Mouse (Mus musculus) retina, postnatal 7 days (tissue): ENCODE results near the gene Gga1.
A peak's percentile ranks its signal among the peaks of the same experiment; 100 is the strongest.

Source experiments
- DNase-seq: peaks from one replicate; pipeline ENCODE4 v3.0.0-alpha.2; 2012; ENCODE audit warnings: low read depth, low spot score

The Gga1 gene

DNA sequence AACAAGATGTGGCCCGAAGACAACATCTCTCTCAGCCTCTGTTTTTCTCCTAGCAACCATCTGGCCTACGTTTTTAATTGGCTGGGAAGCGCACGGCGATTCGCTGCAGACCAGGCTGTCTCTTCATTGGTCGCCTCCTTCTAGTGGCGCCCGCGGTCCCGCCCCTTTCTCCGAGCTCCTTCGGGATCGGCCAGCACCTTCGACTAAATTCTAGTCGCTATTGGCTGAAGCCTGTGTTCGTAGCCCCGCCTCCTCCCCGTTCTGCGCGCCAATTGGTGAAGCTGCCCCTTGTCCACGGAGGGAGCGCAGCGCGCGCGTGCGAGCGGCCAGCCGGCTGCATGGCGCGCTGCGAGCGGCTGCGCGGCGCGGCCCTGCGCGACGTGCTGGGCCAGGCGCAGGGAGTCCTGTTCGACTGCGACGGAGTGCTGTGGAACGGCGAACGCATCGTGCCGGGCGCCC, 36.7 kb downstream of the Gga1 start, which contains the start of gene Pdxp:
Gene Pdxp, plus strand, starts transcription at position 288 of the 459 bp plus-strand sequence.
- DNase-seq, result peak; percentile 98

GRCm38 (mm10) chr15:78914091-78914822, 37.3 kb downstream of the Gga1 start:
- peak; percentile 51 for DNase-seq

DNA sequence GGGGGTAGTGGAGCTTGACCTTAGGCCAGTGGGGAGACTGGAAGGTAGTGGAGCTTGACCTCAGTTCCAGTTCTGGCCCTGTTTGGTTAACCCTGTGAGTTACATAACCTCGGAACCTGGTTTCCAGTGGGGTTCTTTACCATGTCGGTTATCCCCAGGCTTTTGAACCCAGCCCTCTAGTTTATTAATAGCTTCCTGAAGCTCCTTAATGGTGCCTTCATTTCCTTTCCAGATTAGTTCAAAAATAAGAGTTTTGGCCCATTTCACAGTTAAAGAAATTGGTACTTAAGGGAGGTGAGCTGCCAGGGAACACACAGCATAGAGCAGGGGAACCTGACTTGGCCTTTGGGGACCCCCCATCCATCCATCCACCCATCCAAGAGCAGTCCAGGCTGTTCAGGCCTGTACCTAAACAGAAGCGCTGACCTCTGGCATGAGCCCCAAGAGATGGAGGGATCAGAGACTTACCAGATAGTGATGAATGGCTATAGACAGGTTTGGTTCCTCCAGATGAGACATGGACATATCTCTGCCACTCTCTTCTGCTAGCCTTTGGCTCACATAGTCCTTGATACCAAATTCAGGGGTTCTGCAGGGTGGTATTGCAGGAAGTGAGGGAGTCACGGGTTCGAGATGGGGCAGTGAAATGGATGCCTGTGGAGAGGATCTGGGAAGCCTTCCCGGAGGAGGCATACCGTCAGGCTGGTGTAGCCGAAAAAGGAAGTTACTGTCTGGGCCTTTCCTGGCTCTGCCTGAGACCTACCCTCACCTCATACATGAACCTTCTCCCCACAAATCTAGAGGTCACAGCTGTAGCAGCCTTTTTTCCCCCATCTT, 38.1 kb downstream of the Gga1 start:
- DNase-seq, result no peak

DNA sequence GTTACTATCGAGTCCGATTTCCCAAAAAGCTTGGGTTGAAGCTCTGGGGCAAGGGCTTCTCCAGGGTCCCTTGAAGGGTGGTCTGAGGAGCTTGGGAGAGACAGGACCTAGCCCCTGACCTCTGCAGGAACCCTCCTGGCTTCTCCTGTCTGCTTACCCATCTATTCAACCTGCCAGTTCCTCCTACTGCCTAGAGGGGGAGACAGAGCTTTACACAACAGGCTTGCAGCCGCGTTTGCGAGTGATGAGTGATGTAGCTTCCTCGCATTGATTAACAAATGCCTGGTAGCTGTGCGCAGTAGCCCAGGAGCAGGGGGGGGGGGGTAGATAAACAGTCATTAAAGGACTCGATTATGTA, 38.6 kb downstream of the Gga1 start:
- peak; percentile 70 for DNase-seq

DNA sequence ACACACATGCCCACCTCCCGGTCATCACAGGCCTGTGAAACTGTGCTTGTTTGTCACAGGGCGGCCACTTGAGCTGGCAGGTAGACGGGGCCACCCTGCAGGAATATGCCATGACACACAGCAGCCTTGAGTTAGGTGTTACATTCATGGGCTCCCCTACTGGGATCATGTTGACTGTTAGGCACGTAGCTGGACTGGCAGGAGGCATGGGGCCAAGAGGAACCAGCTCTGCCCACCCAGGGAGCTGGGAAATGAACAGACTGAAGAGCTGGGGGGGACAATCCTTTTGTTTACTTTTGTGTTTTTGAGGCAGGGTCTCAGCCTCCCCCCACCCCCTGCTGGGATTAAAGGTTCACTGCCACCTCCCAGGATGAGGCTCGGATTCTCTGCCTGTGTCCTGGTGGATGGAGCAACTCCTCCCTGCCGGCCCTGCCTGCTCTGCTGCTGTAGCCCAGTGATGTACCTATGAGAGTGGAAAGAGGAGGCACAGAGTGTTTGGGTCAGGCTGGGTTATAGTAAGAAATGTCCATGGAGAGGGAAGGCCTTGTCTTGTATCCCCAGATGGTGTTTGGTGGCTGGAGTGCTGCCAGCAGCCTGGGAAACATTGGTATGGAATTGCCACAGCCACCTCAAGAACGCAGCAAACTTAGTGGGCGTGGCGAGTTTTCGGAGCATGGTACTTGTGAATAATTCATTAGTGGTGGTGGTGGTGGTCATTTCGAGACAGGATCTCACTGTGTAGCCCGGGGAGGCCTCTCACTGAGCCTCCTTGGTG, 39.2 kb downstream of the Gga1 start:
- no peak for DNase-seq

DNA sequence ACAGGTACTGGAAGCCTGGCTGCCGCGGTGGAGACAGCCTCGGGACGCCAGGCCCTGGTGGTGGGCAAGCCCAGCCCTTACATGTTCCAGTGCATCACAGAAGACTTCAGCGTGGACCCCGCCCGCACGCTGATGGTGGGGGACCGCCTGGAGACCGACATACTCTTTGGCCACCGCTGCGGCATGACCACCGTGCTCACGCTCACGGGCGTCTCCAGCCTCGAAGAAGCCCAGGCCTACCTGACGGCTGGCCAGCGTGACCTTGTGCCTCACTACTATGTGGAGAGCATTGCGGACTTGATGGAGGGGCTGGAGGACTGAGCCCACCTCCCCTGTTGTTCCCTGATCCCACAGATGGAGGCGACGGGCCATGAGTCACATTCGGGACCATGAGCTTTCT, 41.1 kb downstream of the Gga1 start:
- no peak for DNase-seq

DNA sequence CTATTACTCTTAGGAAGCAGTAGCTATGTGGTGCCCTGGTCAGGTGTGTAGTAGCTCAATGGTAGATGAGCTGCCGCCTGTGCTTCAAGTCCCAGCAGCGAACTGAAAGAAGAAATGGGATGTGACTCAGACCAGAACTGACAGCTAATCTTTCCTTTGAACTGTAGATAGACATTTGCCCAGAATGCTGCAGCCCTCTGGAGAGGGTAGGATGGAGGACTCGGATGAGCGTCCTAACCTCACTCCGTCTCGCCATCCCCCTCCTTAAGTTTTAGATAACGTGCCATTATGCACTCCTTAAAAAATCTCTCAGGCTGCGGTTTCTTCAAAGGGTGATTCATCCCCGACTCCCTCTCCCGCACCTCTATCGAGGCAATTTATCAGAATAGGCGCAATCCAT, 42.9 kb downstream of the Gga1 start:
- no peak for DNase-seq

DNA sequence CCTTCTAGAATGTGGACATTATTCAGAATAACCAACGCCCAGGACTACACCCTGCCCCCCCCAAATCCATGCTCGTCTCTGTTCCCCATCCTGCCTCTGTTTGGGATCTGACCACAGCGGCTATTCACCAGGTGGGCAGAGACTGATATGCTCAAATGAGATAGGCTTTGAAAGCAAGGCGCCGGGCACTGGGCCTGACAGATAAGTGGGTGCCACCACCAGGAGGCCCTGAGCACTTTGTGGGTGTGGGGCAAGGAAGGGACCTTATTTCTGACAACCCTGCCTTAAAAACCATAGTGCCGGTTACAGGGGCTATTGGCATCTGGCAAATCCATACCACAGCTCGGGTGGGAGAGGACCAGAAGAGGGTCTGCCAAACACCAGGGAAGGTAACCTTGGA, 45.7 kb downstream of the Gga1 start:
- DNase-seq, result no peak

DNA sequence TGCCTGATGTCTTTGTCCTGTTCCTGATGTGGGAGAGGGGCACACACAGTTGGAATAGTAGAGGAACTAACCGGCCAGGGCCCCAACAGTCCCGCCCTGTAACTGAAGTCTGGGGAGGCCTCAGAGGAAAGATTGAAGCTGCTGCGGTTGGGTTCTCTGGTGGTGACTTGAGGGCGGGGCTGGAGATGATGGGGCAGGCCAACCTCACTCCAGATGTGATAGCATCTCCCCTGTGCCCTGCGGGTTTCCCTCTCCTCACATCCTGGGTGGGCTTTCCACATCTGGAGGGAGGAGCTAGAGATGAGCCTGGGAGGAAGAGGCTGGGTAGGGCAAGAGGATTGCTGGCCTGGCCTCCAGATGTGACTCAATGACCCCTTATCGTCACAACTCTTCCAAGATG, 46.6 kb downstream of the Gga1 start:
- DNase-seq, result no peak

DNA sequence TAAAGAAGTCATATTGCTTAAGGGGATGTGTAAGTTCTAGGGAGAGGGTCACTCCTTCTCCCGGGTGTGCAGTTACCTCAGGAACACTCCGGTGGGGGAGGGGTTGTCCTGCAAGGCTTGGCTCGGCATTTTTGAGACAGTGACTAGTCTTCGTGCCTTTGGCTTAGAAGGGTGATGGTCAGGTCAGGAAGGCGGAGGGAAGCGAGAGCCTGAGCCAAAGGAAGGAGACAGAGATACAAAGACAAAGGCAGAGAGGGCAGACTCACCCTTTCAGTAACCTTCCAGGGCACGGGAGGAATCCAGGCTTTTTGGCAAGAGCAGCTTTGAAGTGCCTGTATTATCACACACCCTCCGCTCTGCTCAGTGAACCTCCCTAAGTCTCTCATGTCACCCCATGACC, 48.1 kb downstream of the Gga1 start:
- DNase-seq, result no peak

DNA sequence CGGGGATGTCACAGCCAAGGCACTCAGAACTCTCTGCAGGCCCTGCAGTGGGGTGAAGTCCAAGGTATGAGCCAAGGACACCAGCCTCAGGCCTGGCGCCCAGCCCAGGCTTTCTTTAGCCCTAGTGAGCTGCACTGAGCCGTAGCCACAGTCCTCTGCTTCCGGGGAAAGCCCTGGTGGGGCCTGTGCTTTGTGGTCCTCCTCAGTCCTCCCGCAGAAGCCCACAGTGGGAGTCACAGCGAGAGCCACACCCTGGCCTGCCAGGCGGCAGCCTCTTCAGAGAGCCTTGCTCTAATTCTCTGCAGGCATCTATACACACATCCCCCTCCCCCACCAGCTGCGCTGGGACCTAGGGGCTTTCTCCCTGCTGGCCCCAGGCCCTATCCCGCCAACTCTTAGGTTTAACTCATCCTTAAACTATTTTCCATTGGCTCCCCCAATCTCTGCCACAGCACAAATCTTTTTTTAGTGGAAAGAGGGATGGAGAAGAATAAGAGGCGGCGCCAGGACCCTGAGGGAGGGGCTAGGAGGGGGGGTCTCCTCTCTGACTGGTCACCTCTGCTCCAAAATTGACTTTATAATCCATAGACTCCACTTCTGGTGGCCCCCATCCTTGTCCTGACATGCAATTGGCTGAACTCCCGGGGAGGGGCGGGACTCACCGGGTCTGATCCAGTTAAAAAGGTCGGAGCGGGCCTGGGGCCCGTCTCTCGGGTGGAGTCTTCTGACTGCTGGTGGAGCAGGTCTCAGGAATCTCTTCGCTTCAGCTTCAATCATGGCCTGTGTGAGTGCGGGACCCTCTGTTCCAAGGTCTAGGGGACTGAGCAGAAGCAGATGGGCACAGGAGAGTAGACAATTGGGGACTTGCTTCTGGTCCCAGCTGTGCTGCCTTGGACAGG, 49.3 kb downstream of the Gga1 start, which contains the start of gene Lgals1:
Gene Lgals1, plus strand, starts transcription at position 705 of the 899 bp plus-strand sequence.
- DNase-seq, result no peak

DNA sequence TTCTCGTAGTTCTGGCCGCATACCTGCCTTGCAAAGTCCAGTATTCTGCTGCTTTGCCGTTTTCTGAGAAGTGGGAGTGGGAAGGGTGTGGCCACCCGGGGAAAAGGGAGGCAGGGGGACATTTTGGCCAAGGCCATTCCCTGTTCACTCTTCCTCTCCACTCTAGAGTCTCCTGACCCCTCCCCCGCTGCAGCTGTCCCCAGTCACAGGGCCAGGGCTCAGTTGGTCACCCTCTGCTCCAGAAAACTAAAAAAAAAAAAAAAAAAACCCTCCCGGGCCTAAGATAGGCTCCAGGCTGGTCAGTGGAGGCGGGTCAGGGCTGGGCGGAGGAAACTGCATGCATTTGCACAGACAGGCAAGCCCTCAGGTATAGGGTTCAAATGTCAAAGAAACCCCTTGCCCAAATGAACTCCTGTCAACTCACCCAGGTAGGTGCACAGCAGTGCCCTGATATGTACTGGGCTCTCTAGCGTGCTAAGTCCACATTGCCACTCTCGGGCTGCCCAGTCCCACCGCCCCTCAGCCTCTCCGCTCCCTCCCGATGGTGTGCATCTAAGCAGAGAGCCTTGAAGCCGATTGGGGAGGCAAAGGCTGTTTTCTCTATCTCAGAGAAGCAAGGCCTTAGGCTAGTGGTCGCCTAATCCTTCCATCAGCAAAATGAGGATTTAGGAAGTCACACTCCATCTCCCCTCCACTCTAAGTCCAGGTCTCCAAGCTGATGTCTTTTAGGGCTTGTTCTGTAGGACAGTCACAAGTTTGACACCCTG, 50.2 kb downstream of the Gga1 start:
- no peak for DNase-seq

DNA sequence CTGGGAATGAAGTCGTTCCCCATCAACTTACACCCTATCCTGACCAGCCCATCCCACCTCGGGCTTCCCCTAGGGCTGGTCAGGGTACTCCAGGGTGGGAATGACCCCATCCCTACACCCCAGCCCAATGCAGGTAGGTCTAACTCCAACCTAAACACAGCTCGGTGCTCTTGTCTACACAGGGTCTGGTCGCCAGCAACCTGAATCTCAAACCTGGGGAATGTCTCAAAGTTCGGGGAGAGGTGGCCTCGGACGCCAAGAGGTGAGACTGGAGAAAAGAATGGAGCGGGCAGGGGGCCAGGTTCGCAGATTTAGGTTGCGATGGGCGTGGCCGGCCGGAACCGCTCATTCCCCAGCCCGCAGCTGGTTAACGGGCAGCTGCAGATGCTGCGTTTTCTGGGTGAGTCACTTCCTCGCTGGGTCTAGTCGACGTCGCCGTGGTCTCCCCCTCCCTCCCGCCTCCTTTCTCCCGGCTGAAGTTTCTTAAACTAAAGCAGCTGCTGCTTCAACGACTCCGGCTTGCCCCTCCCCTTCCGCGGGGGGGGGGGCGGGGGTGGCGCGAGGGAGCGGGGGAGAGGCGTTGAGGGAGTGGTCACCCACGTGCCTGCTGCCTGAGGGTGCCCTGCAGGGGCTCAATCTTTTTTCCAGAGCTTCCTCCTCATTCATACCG, 50.9 kb downstream of the Gga1 start:
- no peak for DNase-seq

DNA sequence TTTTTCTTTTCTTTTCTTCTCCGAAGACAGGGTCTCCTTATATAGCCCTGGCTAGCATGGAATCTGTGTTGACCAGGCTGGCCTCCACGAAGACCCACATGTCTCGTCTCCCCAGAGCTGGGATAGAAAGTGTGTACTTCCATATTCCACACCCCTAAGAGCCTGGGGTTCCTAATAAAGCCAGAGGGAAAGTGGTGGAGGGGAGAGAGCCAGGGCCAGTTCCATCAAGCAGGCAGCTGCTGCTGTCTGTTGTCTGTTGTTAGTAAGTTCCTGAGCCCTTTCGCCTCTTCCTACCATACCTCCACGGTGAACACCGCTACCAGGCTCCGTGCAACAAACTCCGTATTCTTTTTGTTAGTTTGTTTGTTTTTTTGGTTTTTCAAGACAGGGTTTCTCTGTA, 51.5 kb downstream of the Gga1 start:
- no peak for DNase-seq

DNA sequence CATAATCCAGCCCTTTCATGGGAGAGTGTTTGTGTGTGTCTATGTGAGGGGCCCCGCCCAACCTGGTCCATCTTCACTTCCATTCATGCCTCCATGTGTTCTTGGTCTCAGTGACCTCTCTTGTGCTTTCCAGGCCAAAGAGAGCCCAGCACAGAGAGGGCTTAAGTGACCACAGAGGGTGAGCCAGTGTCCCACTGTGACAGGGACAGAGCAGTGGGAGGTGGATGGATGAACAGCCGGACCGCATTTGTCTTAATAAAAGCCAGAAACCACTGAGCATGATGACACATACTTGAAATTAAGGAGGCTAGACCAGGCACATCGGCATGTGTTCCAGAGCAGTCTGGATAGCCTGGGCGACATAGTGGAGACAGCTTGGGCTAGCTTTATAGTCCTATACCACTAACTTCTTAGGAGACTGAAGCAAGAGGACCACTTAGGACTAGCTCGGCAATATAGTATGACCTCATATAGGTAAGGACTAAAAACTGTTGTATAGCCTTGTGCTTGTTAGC, 53.3 kb downstream of the Gga1 start:
- DNase-seq, result no peak

DNA sequence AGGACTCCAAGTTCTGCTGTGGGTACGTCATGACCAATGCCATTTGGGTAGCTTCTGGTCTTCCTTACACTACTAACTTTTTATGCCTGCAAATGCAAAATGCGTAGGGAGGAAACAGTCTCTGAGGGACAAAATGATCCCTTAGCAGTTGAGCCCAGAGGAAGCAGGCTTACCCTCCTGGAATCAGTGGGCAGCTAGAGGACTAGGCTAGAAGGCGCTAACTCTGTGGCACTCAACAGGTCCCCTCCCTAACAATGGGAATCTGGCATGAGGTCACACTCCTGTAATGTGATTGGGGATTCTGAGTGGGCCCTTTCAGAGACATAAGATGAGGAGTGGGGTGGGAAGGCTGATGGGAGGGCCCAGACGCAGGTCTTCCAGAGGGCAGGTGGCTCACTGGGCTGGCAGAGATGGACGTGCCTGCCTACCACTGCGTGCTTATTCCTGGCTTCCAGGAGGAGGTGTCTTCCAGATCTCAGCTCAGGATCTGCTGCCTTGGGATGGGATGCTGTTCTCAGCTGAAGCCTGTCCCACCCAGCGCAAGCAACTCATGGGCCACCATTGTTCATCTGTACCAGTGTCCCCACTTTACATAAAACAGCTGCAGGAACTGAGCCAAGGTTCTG, 53.9 kb downstream of the Gga1 start:
- DNase-seq, result no peak

DNA sequence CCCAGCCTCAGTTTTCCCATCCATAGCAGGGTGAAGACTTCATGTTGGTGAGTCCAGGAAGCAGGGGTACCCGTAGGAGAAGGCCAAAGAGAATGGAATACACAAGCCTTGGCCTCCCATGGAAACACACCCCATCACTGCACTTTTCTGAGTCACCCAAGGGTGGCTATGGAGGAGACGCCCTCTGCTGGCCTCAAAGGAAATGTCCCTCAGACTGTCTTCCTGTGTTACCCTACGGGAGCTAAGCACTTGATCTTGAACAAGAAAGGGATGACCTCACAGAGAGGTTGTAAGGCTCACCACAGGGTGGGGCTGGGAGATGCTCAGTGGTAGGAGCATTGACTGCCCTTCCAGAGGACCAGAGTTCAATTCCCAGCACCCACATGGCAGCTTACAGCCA, 54.6 kb downstream of the Gga1 start:
- DNase-seq, result no peak

DNA sequence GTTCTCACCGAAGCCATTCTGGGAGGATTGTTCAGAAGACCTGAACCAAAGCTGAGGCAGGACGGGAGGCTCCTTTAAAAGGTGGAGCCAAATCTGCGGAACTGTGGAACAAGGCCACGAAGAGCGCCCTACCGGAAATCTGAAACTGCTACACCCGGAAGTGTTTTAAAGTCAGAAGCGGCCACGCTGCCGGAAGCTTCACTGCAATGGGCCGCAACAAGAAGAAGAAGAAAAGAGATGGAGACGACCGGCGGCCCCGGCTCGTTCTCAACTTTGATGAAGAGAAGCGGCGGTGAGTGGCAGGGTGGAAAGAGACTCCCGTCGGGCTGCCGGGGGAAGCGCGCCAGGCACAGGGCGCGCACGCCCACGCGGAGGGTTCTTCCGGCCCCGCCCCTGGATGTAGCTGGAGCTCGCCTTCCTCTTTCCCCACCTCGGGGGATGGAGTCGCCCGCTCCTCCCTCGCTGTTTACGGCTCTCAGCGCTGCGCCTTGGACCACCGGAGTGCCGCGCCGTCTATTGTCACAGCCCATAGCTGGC, 57.9 kb downstream of the Gga1 start, which contains the start of gene Nol12:
Gene Nol12, plus strand, starts transcription at position 150 of the 537 bp plus-strand sequence.
- DNase-seq, result peak; percentile 85

- DNase-seq, result no peak
Measured at GRCm38 (mm10) chr15:78936403-78936802, 59.4 kb downstream of the Gga1 start.
